Mouse (Mus musculus): ENCODE measurements at regions not wholly inside any gene's neighbourhood (a gene's known extent, or its start where the extent isn't known, plus 50 kb on each side); places are given as distances from the start of the nearest gene placed in this dataset.

DNA sequence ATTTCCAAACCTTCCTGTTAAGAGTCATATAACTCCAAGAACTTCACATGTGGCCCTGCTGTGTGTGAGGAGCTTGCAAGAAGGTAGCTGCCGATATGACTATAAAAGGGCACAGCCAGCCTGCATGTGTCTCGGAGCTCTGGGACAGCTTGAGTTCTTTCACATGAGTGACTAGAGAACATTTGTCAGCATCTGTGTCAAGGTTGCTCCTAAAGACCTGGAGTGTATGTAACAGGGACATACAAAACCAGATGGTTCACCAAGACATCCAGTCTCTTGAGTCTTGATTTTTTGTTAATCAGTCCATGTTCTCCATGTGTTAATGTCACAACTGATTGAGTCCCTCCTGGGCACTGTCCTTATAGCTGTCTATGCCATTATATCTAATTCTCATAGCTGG, 126.2 kb upstream of the Pcsk2 start:
- no peak for DNase-seq (ENCODE audit: low spot score in 2 of 2)

- peak in 1 of 2 experiments; percentile 12 for DNase-seq (ENCODE audit: low spot score in 2 of 2)
Observed at GRCm38 (mm10) chr2:143450680-143451079, 95.3 kb upstream of the Pcsk2 start.

DNA sequence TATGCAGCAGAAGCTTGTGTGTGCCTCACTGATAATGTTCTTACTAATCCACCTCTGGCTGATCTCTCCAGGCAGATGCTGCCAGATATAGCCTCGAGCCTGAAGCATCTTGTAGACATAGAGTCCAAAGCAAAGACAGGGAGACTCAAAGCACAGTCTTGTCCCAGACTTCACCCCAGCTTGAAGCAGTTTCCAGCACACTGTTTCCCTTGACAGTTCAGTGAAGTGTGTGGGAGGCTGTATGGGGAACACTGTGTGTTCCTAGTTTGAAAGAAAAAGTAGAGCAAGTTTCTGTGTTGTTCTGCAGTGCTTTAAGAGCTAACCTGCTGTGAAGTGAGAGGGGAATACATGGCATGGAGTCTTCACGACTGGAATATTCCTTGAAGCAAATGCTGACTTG, 94.7 kb upstream of the Pcsk2 start:
- DNase-seq (ENCODE audit: low spot score in 2 of 2): peak; percentile 11 to 34

DNA sequence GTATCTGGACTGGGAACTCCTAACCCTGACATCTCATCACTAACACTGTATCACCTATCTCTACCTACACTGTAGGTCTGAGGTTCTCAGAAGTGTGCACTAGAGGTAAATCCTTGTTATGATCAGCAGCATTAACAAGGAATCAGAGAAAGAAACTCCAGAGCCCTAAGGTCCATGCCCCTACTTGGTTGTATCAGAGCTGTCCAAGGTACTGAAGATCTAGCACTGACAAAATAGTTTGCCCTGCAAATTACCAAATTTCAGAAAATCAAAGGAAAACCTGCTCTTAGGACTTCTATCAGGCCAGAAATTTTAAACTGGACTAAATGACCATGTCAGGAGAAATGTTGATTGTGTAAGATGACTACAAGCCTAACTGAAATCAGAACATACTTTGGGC, 94.3 kb upstream of the Pcsk2 start:
- DNase-seq (ENCODE audit: low spot score in 2 of 2): no peak

- DNase-seq (ENCODE audit: low spot score in 2 of 2): no peak
Observed at GRCm38 (mm10) chr2:143467936-143468335, 78.0 kb upstream of the Pcsk2 start.

GRCm38 (mm10) chr2:143471394-143471793, 74.6 kb upstream of the Pcsk2 start:
- DNase-seq (ENCODE audit: low spot score in 2 of 2): peak in 1 of 2 experiments; percentile 6

- DNase-seq (ENCODE audit: low spot score in 2 of 2): no peak
Observed at GRCm38 (mm10) chr2:143490830-143491229, 55.1 kb upstream of the Pcsk2 start.

Data from frontal cortex, postnatal 10 days (tissue).